Mouse (Mus musculus) embryonic stem cell, embryonic (primary cell): Measurements from ENCODE around the gene Rassf5.

Experiments
- CTCF ChIA-PET, 4 experiments: fragments of 300-600 bp in 2 of 4; fragments of 350-600 bp in 2 of 4; sonication (Branson Sonifier 250); formaldehyde crosslinking; loops; one replicate each; lab custom pipeline; 2022; ENCODE audit warnings: inconsistent platforms in 2 of 4; lab: Charles Lee
- POLR2A ChIA-PET, 4 experiments: fragments of 300-600 bp in 2 of 4; fragments of 350-600 bp in 2 of 4; sonication (Branson Sonifier 250); formaldehyde crosslinking; loops; one replicate each; lab custom pipeline; 2022; ENCODE audit warnings: antibody characterized with exemption in 4 of 4, inconsistent platforms in 1 of 4; lab: Charles Lee

Rassf5 gene

GRCm38 (mm10) chr1:131149496-131149895, 95.6 kb downstream of the Rassf5 start:
- ChIA-PET CTCF (interaction anchor here in 3 of 4 experiments (0.6 to 1.3 kb wide), 4 partner anchors 18 to 789 kb away, joined by 3 to 6 read pairs (median 6); no protein-coding TSS in a partner anchor), POLR2A (interaction anchor here in 3 of 4 experiments (0.6 to 7.8 kb wide), 15 partner anchors 9 to 378 kb away, joined by 3 to 118 read pairs (median 6); partner anchors contain the start of genes Dyrk3 (in 3 of the 3), Fam72a (in 1 of the 3) and Srgap2 (in 1 of the 3))

- POLR2A ChIA-PET = interaction anchor here in 3 of 4 experiments (0.9 to 3.3 kb wide), 16 partner anchors 8 to 382 kb away, joined by 3 to 24 read pairs (median 4); partner anchors contain the start of genes Dyrk3 (in 2 of the 3) and Fam72a (in 1 of the 3)
- CTCF ChIA-PET = interaction anchor here in 1 of 4 experiments (0.5 kb wide), 1 partner anchor 766 kb away, joined by 6 read pairs; no protein-coding TSS in a partner anchor
Observed at GRCm38 (mm10) chr1:131146181-131146614, 98.9 kb downstream of the Rassf5 start.

- ChIA-PET CTCF (interaction anchor here in 1 of 4 experiments (0.7 kb wide), 1 partner anchor 30 kb away, joined by 5 read pairs; no protein-coding TSS in a partner anchor), POLR2A (interaction anchor here (0.6 to 3.3 kb wide), 10 partner anchors 8 to 1569 kb away, joined by 3 to 24 read pairs (median 5); partner anchors contain the start of genes Dyrk3 (in 1 of the 4) and Eif2d (in 1 of the 4))
Observed at GRCm38 (mm10) chr1:131145222-131145621, 99.8 kb downstream of the Rassf5 start.

GRCm38 (mm10) chr1:131142472-131142871, 102.6 kb downstream of the Rassf5 start:
- CTCF ChIA-PET = no interaction called here
- POLR2A ChIA-PET = interaction anchor here in 2 of 4 experiments (0.8 to 1.7 kb wide), 4 partner anchors 11 to 16 kb away, joined by 3 to 5 read pairs (median 3); partner anchors contain the start of gene Eif2d (in 1 of the 2)

- POLR2A ChIA-PET = interaction anchor here in 3 of 4 experiments (0.6 to 1.7 kb wide), 4 partner anchors 12 to 205 kb away, joined by 3 to 5 read pairs (median 3); partner anchors contain the start of gene Eif2d (in 1 of the 3)
- CTCF ChIA-PET = no interaction called here
Observed at GRCm38 (mm10) chr1:131141449-131141848, 103.6 kb downstream of the Rassf5 start.

GRCm38 (mm10) chr1:131139102-131140095, 105.7 kb downstream of the Rassf5 start:
- ChIA-PET POLR2A (interaction anchor here in 3 of 4 experiments (0.6 to 10.1 kb wide), 26 partner anchors 10 to 1623 kb away, joined by 3 to 118 read pairs (median 6); partner anchors contain the start of genes Fam72a (in 3 of the 3), Eif2d (in 2 of the 3), Srgap2 (in 2 of the 3) and Rassf5 (in 1 of the 3)), CTCF (no interaction called here)

GRCm38 (mm10) chr1:131138191-131139016, 106.7 kb downstream of the Rassf5 start, which contains the start of gene Dyrk3:
Gene Dyrk3 (minus strand): TSS chr1:131138340.
- ChIA-PET POLR2A (interaction anchor here (0.6 to 10.1 kb wide), 35 partner anchors 7 to 751 kb away, joined by 3 to 118 read pairs (median 5); partner anchors contain the start of genes Fam72a (in 3 of the 4), Eif2d (in 2 of the 4), Srgap2 (in 2 of the 4) and Rab29 (in 1 of the 4)), CTCF (no interaction called here)

- ChIA-PET POLR2A (interaction anchor here (0.6 to 10.1 kb wide), 25 partner anchors 8 to 729 kb away, joined by 3 to 118 read pairs (median 6); partner anchors contain the start of genes Eif2d (in 2 of the 4), Fam72a (in 2 of the 4), Srgap2 (in 2 of the 4) and Rab29 (in 1 of the 4)), CTCF (interaction anchor here in 1 of 4 experiments (0.6 kb wide), 1 partner anchor 1017 kb away, joined by 6 read pairs; no protein-coding TSS in a partner anchor)
Observed at GRCm38 (mm10) chr1:131137717-131138118, 107.3 kb downstream of the Rassf5 start.

GRCm38 (mm10) chr1:131137111-131137510, 107.9 kb downstream of the Rassf5 start:
- POLR2A ChIA-PET = interaction anchor here in 3 of 4 experiments (0.6 to 10.1 kb wide), 24 partner anchors 8 to 730 kb away, joined by 3 to 118 read pairs (median 6); partner anchors contain the start of genes Eif2d (in 2 of the 3), Fam72a (in 1 of the 3), Rab29 (in 1 of the 3) and Srgap2 (in 1 of the 3)
- CTCF ChIA-PET = interaction anchor here in 1 of 4 experiments (0.6 kb wide), 1 partner anchor 1017 kb away, joined by 6 read pairs; no protein-coding TSS in a partner anchor

- CTCF ChIA-PET = no interaction called here
- POLR2A ChIA-PET = interaction anchor here in 3 of 4 experiments (0.7 to 10.1 kb wide), 16 partner anchors 9 to 200 kb away, joined by 3 to 118 read pairs (median 7); partner anchors contain the start of gene Eif2d (in 2 of the 3)
Observed at GRCm38 (mm10) chr1:131135960-131136629, 109.0 kb downstream of the Rassf5 start.

- ChIA-PET CTCF (interaction anchor here in 1 of 4 experiments (0.7 to 1.0 kb wide), 2 partner anchors 20 to 89 kb away, joined by 3 read pairs; no protein-coding TSS in a partner anchor), POLR2A (interaction anchor here (0.6 to 10.1 kb wide), 13 partner anchors 9 to 201 kb away, joined by 3 to 118 read pairs (median 8); partner anchors contain the start of gene Eif2d (in 2 of the 4))
Observed at GRCm38 (mm10) chr1:131134942-131135522, 110.0 kb downstream of the Rassf5 start.

GRCm38 (mm10) chr1:131134231-131134630, 110.8 kb downstream of the Rassf5 start:
- POLR2A ChIA-PET = interaction anchor here in 2 of 4 experiments (1.8 to 10.1 kb wide), 7 partner anchors 9 to 26 kb away, joined by 4 to 118 read pairs (median 19); partner anchors contain the start of gene Eif2d (in 2 of the 2)

More at GRCm38 (mm10) chr1:131134231-131134630, 110.8 kb downstream of the Rassf5 start:
- CTCF ChIA-PET = no interaction called here
